Mouse (Mus musculus) stomach, embryonic 15.5 days (tissue): ENCODE measurements around the gene Kcnc4. TPM values are rescaled to one million over a fixed set of nuclear protein-coding genes. Genes with fewer than 3 reads are reported as not detected.
A peak's percentile ranks its signal among the peaks of the same experiment; 100 is the strongest.

Source experiments
- ATAC-seq: fragments of 200-750 bp; cut with Nextera tagmentation; 2 replicates; pipeline ENCODE4 v1.8.0; 2017; ENCODE audit warnings: low read depth, moderate number of reproducible peaks, moderate TSS enrichment; ENCODE audit not compliant: insufficient read depth, low FRiP score
- H3K27ac ChIP-seq: fragments of 300-500 bp; sonication (generic); 2 replicates; pipeline ENCODE4 v1.5.1; 2015; ENCODE audit warnings: mild to moderate bottlenecking, inconsistent platforms
- H3K27me3 ChIP-seq: fragments of 300-500 bp; sonication (generic); replicated peaks from 2 replicates; pipeline ENCODE4 v1.6.1; 2015; ENCODE audit warnings: inconsistent platforms
- H3K36me3 ChIP-seq: fragments of 300-500 bp; sonication (generic); 2 replicates; pipeline ENCODE4 v1.6.1; 2015; ENCODE audit warnings: inconsistent platforms
- H3K4me1 ChIP-seq: fragments of 300-500 bp; sonication (generic); 2 replicates; pipeline ENCODE4 v1.6.1; 2015; ENCODE audit warnings: inconsistent platforms
- H3K4me2 ChIP-seq: fragments of 300-500 bp; sonication (generic); 2 replicates; pipeline ENCODE4 v1.6.1; 2015; ENCODE audit warnings: mild to moderate bottlenecking, inconsistent platforms
- H3K4me3 ChIP-seq: fragments of 300-500 bp; sonication (generic); replicated peaks from 2 replicates; pipeline ENCODE4 v1.5.1; 2015; ENCODE audit warnings: inconsistent platforms
- H3K9ac ChIP-seq: fragments of 300-500 bp; sonication (generic); 2 replicates; pipeline ENCODE4 v1.6.1; 2015; ENCODE audit warnings: inconsistent platforms
- H3K9me3 ChIP-seq: fragments of 300-500 bp; sonication (generic); 2 replicates; pipeline ENCODE4 v1.6.1; 2016; ENCODE audit warnings: inconsistent platforms
- WGBS: fragments of 180-500 bp; shearing (Covaris S2); methylation state at CpG from one replicate; pipeline ENCODE4 v1.1.7; 2015; 5-methylcytosine and 5-hydroxymethylcytosine counted together
- polyA plus RNA-seq: library from polyadenylated mRNA; unstranded; fragments of >200 nt; fragmentation: Nextera tagmentation; extraction: Ambion mirVana; gene quantifications from 2 replicates; pipeline ENCODE4 v1.2.1, GENCODE M21; 2015

Kcnc4 gene
- polyA plus RNA-seq, 1 experiment from 2014 or later, result not detected

- 26% methylated on average over 6 of the region's 6 CpGs for WGBS
- no peaks in the 10 kb centered on the region for H3K9me3 ChIP-seq
- ATAC-seq, result peak; percentile 80
- H3K9ac ChIP-seq, result no peak overlapping the region
- no peak overlapping the region for H3K4me2 ChIP-seq
- no peak overlapping the region for H3K4me3 ChIP-seq
- H3K36me3 ChIP-seq, result no peaks in the 10 kb centered on the region
- peak overlapping the region; percentile 55; the same call in 1 of the 2 replicates for H3K27ac ChIP-seq
- H3K27me3 ChIP-seq, result no peaks in the 10 kb centered on the region
- H3K4me1 ChIP-seq, result 0 out of 2 replicates have a peak, but pooled peaks cover 10% of the 10 kb centered on the region
Observed at GRCm38 (mm10) chr3:107491459-107491858, 32.1 kb upstream of the Kcnc4 start.

GRCm38 (mm10) chr3:107488637-107489036, 29.3 kb upstream of the Kcnc4 start:
- 35% methylated on average over 4 of the region's 4 CpGs for WGBS
- ATAC-seq, result no peak
- no peaks in the 10 kb centered on the region for H3K27me3 ChIP-seq
- H3K4me1 ChIP-seq, result 0 out of 2 replicates have a peak, but pooled peaks cover 10% of the 10 kb centered on the region
- no peak overlapping the region for H3K4me2 ChIP-seq
- no peaks in the 10 kb centered on the region for H3K9me3 ChIP-seq
- no peaks in the 10 kb centered on the region for H3K36me3 ChIP-seq
- H3K9ac ChIP-seq, result no peak overlapping the region
- no peak overlapping the region for H3K27ac ChIP-seq
- H3K4me3 ChIP-seq, result no peak overlapping the region

GRCm38 (mm10) chr3:107483290-107483689, 23.9 kb upstream of the Kcnc4 start:
- no peaks in the 10 kb centered on the region for H3K36me3 ChIP-seq
- no peaks in the 10 kb centered on the region for H3K27me3 ChIP-seq
- H3K27ac ChIP-seq, result no peak overlapping the region
- no peak for ATAC-seq
- 49% methylated on average over 11 of the region's 11 CpGs for WGBS
- no peak overlapping the region for H3K4me2 ChIP-seq
- no peak overlapping the region for H3K9ac ChIP-seq
- H3K4me1 ChIP-seq, result no peaks in the 10 kb centered on the region
- no peak overlapping the region for H3K4me3 ChIP-seq
- no peaks in the 10 kb centered on the region for H3K9me3 ChIP-seq

GRCm38 (mm10) chr3:107480660-107481059, 21.3 kb upstream of the Kcnc4 start:
- 55% methylated on average over 3 of the region's 3 CpGs for WGBS
- ATAC-seq, result no peak

GRCm38 (mm10) chr3:107472198-107472597, 12.8 kb upstream of the Kcnc4 start:
- peak; percentile 45; the same call in 1 of the 2 replicates for ATAC-seq
- H3K9me3 ChIP-seq, result no peaks in the 10 kb centered on the region
- H3K36me3 ChIP-seq, result no peaks in the 10 kb centered on the region
- H3K27ac ChIP-seq, result no peak overlapping the region
- H3K4me3 ChIP-seq, result no peak overlapping the region
- H3K4me1 ChIP-seq, result no peaks in the 10 kb centered on the region
- WGBS, result 32% methylated on average over 6 of the region's 6 CpGs
- no peak overlapping the region for H3K4me2 ChIP-seq
- no peak overlapping the region for H3K9ac ChIP-seq
- no peaks in the 10 kb centered on the region for H3K27me3 ChIP-seq

More at GRCm38 (mm10) chr3:107480660-107481059, 21.3 kb upstream of the Kcnc4 start:
- no peaks in the 10 kb centered on the region for H3K9me3 ChIP-seq
- H3K9ac ChIP-seq, result no peak overlapping the region
- no peaks in the 10 kb centered on the region for H3K36me3 ChIP-seq
- no peaks in the 10 kb centered on the region for H3K27me3 ChIP-seq
- H3K4me2 ChIP-seq, result no peak overlapping the region
- H3K4me3 ChIP-seq, result no peak overlapping the region
- no peaks in the 10 kb centered on the region for H3K4me1 ChIP-seq
- no peak overlapping the region for H3K27ac ChIP-seq

- Histone ChIP-seq H3K4me3 (no peak overlapping the region), H3K27ac (no peak overlapping the region), H3K4me1 (no peaks in the 10 kb centered on the region), H3K36me3 (no peaks in the 10 kb centered on the region), H3K27me3 (0 out of 2 replicates have a peak, but pooled peaks cover 14% of the 10 kb centered on the region), H3K4me2 (no peak overlapping the region), H3K9ac (no peak overlapping the region), H3K9me3 (no peaks in the 10 kb centered on the region)
- ATAC-seq, result no peak
- 66% methylated on average over 4 of the region's 4 CpGs for WGBS
Observed at GRCm38 (mm10) chr3:107469059-107469458, 9.7 kb upstream of the Kcnc4 start.

- no peaks in the 10 kb centered on the region for H3K36me3 ChIP-seq
- no peak overlapping the region for H3K27ac ChIP-seq
- H3K4me3 ChIP-seq, result no peak overlapping the region
- H3K9me3 ChIP-seq, result no peaks in the 10 kb centered on the region
- H3K9ac ChIP-seq, result no peak overlapping the region
- peaks cover 21% of the 10 kb centered on the region; the same call in 1 of the 2 replicates for H3K27me3 ChIP-seq
- 83% methylated on average over 11 of the region's 11 CpGs for WGBS
- ATAC-seq, result no peak
- no peaks in the 10 kb centered on the region for H3K4me1 ChIP-seq
- H3K4me2 ChIP-seq, result no peak overlapping the region
Observed at GRCm38 (mm10) chr3:107468106-107468505, 8.8 kb upstream of the Kcnc4 start.

- no peak for ATAC-seq
- H3K4me2 ChIP-seq, result no peak overlapping the region
- no peaks in the 10 kb centered on the region for H3K36me3 ChIP-seq
- no peak overlapping the region for H3K27ac ChIP-seq
- H3K27me3 ChIP-seq, result peaks cover 32% of the 10 kb centered on the region
- no peaks in the 10 kb centered on the region for H3K4me1 ChIP-seq
- H3K4me3 ChIP-seq, result no peak overlapping the region
- no peaks in the 10 kb centered on the region for H3K9me3 ChIP-seq
- no peak overlapping the region for H3K9ac ChIP-seq
- WGBS, result 5% methylated on average over 6 of the region's 6 CpGs
Observed at GRCm38 (mm10) chr3:107466577-107466976, 7.2 kb upstream of the Kcnc4 start.

GRCm38 (mm10) chr3:107462160-107462559, 2.8 kb upstream of the Kcnc4 start:
- H3K36me3 ChIP-seq, result no peaks in the 10 kb centered on the region
- H3K27me3 ChIP-seq, result peaks cover 76% of the 10 kb centered on the region

GRCm38 (mm10) chr3:107459773-107460431, 550 bp upstream of the Kcnc4 start:
- no peak for ATAC-seq
- Histone ChIP-seq H3K4me2 (peak overlapping the region; percentile 96), H3K4me1 (peaks cover 22% of the 10 kb centered on the region), H3K9me3 (no peaks in the 10 kb centered on the region), H3K36me3 (no peaks in the 10 kb centered on the region), H3K9ac (no peak overlapping the region), H3K27ac (no peak overlapping the region), H3K27me3 (peaks cover 86% of the 10 kb centered on the region), H3K4me3 (peak overlapping the region; percentile 47)
- under 1% methylated on average over 69 of the region's 69 CpGs for WGBS

More at GRCm38 (mm10) chr3:107462160-107462559, 2.8 kb upstream of the Kcnc4 start:
- no peak for ATAC-seq
- Histone ChIP-seq H3K9ac (no peak overlapping the region), H3K27ac (no peak overlapping the region), H3K4me2 (no peak overlapping the region), H3K4me1 (peaks cover 22% of the 10 kb centered on the region), H3K9me3 (no peaks in the 10 kb centered on the region), H3K4me3 (no peak overlapping the region)
- 16% methylated on average over 5 of the region's 5 CpGs for WGBS

- 0% methylated on average over 50 of the region's 51 CpGs for WGBS
- H3K9ac ChIP-seq, result no peak overlapping the region
- H3K4me1 ChIP-seq, result peaks cover 22% of the 10 kb centered on the region
- no peaks in the 10 kb centered on the region for H3K9me3 ChIP-seq
- H3K27ac ChIP-seq, result no peak overlapping the region
- peak overlapping the region; percentile 47 for H3K4me3 ChIP-seq
- H3K27me3 ChIP-seq, result peaks cover 91% of the 10 kb centered on the region
- no peak for ATAC-seq
- H3K36me3 ChIP-seq, result no peaks in the 10 kb centered on the region
- H3K4me2 ChIP-seq, result peak overlapping the region; percentile 96
Observed at GRCm38 (mm10) chr3:107458528-107459195, 690 bp downstream of the Kcnc4 start.

GRCm38 (mm10) chr3:107458104-107458503, 1.2 kb downstream of the Kcnc4 start:
- H3K27ac ChIP-seq, result no peak overlapping the region
- H3K9ac ChIP-seq, result no peak overlapping the region
- H3K4me2 ChIP-seq, result peak overlapping the region; percentile 96
- peaks cover 22% of the 10 kb centered on the region for H3K4me1 ChIP-seq
- H3K4me3 ChIP-seq, result peak overlapping the region; percentile 47
- H3K9me3 ChIP-seq, result no peaks in the 10 kb centered on the region
- ATAC-seq, result no peak
- WGBS, result 3% methylated on average over 23 of the region's 23 CpGs
- no peaks in the 10 kb centered on the region for H3K36me3 ChIP-seq
- peaks cover 92% of the 10 kb centered on the region for H3K27me3 ChIP-seq
